Mouse (Mus musculus) regulatory T cell (primary cell): ENCODE results near the gene Cwc25.
"Not testable (repeated sequence)": the region's sequence is repeated elsewhere in the genome, so short reads cannot be mapped to it uniquely, and the experiment has no call there.

Experiments
- in situ Hi-C: fragments of 300-600 bp; cut with MboI, MseI; formaldehyde crosslinking; loops from one replicate; pipeline ENCODE4 v1.15.1; 2025; ENCODE audit warnings: high pct_unique_total_duplicates

Gene Cwc25

GRCm38 (mm10) chr11:97737600-97737999 is 28.8 kb downstream of the Cwc25 start:
- in situ Hi-C loops, result loop anchor here (5.0 kb wide), 1 partner anchor 35 kb away; the partner anchor contains the start of genes Pcgf2 and Psmb3

- in situ Hi-C loops, result loop anchor here (5.0 kb wide), 1 partner anchor 34 kb away; the partner anchor contains the start of genes Pcgf2 and Psmb3
Measured at GRCm38 (mm10) chr11:97736645-97737044, 29.7 kb downstream of the Cwc25 start.

DNA sequence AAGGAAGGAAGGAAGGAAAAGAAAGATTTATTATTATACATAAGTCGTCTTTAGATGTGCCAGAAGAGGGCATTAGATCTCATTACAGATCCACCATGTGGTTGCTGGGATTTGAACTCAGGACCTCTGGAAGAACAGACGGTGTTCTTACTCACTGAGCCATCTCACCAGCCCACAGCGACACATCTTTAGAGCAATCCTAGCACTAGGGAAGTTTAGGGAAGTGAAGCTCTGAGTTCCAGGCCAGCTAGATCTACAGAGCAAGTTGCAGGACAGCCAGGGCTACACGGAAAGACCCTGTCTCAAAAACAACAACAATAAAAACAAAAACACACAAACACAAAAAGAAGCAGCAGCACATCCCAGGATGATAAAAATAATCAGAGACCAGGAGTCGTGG is 31.5 kb downstream of the Cwc25 start:
- in situ Hi-C loops, result loop anchor here (5.0 kb wide), 1 partner anchor 33 kb away; the partner anchor contains the start of genes Pcgf2 and Psmb3

DNA sequence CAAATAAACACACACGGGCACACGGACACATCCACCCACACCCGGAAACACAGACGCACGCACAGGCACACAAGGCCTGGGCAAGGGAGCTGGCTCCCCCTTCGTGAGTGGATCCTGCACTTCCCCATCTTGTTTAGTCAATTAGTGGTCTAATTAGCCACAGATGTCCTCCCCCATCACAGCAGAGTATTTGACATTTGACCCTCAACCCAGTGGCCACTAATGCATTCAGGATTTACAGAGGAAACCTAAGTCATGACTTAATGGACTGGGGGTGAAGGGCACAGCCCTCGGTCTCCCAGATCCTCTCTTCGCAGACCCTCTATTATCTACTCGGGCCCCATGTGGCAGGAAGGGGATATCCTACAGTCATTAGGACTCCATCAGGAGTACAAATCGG is 32.7 kb downstream of the Cwc25 start:
- in situ Hi-C loops, result no loop called here

DNA sequence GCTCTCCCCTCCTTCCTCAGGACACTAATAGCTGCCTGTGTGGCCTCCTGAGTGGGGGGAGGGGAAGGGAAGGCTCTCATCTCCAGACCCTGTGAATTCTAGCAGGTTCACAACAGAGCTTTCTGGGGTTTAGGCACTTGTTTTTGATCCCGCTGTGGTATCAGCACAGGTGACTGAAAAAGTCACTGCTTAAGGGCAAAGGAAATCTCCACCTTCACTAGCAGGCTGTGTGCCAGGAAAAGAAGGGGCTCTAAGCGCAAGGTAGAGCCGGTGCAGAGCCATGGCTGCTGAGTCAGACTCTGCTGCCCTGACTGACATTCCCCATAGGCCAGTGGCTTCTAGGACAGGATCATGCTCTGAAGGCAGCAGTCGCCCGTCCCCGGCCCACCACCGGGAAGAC is 37.6 kb downstream of the Cwc25 start:
- in situ Hi-C loops, result no loop called here

- in situ Hi-C loops, result no loop called here
Measured at GRCm38 (mm10) chr11:97728311-97728710, 38.0 kb downstream of the Cwc25 start.

- in situ Hi-C loops, result no loop called here
Measured at GRCm38 (mm10) chr11:97723709-97724108, 42.6 kb downstream of the Cwc25 start.

GRCm38 (mm10) chr11:97721338-97721737 is 45.0 kb downstream of the Cwc25 start:
- in situ Hi-C loops, result no loop called here

DNA sequence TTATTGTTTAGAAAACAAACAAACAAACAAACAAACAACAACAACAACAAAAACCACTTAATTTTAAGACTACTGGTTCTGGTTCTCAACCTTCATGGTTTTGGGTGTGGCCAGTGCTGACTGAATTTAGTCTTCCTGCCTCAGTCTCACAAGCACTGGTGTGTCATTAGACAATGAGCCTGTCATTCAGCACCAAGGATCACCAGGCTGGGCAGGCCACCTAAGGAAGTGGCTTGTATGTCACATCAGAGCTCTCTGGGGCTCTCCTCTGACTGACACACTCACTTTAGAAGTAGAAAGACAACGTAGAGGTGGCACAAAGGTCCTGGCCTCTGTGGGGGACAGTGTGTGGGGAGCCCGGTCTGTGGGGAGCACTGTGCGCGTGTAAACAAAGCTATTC is 47.3 kb downstream of the Cwc25 start:
- in situ Hi-C loops, result no loop called here

- in situ Hi-C loops, result no loop called here
Measured at GRCm38 (mm10) chr11:97718281-97718860, 48.0 kb downstream of the Cwc25 start.

DNA sequence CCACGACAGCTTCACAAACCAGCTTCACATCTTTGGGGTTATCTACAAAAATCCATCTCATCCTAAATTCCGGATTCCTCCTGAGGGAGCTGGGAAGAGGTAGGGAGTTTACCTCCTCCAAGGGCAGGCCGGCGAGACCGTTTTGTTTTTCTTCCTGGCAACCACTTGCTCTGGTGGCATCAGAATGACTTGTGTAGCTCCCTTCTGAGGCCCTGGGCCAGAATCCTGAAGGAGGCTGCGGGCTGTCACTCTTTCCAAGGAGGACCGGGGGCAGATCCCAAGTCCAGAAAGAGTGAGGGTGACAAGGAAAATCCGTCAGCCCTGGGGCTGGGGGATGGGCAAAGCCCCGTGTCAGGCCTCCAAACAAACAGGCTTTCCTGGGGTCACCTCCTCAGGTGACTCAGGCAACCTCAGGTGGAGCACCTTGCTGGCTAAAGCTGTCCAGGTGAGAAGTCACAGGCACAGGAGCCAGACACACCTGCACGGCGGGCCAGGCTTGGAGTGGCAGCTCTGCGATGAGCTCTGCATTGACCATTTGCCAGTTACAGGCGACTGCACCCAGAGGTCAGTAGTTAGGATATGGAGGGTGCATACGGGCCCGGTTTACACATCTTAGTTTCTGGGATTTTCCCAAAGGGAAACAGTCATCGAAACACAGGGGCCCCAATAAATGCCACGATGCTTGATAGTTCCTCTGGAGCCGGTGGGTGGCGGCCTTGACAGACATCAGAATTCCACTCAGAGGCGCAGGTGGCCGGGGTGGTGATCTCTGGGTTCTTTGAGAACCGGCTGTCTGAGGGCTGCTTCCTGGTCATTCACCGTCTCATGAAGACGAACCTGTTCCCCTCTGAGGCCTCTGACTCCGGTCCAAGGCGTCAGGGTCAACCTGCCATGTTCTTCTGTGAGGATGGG is 48.7 kb downstream of the Cwc25 start:
- in situ Hi-C loops, result no loop called here

GRCm38 (mm10) chr11:97716021-97716420 is 50.3 kb downstream of the Cwc25 start:
- in situ Hi-C loops, result no loop called here

DNA sequence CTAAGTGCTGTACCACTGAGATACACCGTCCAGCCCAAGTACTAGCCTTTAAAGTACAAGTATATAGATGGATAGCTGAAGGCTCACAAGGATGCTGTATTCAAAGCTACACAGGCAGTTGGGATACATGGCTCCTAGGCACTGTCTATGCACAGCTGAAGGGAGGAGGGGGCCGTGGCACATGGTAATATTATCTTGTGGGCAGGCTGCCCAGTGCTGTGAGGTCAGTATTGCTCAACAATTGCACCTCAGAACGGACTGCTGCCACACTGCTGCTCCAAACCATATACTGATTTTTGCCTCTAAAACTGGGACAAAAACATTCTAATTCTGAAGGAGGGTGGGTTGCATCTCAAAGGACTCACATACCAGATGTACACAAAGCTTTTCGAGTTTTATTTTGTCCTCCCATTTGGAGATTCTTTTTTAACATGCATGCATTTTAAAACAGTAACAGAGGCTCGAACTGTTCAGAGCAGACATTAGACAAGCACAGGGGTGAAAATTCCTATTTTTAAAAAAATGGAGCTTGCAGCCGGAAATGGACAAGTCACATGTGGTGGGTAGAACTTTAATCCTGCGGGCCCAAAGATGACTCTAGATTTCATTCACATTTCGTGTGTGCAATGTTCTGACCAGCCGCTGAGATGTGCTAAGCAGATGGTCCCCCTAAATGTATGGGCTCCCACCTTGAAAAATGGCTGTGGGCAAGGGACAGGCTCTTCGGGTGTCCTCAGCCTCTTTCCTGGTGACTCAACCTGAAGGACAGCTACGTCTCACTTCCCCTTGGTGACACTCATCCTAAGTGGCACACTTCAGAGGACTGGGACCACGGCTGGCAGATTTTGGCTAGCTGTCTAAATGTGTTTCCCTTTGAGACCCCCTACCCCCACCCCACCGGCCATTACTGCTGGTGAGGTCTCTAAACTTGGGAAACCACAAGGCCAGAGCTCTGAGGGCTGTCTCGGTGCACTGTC is 51.3 kb downstream of the Cwc25 start:
- in situ Hi-C loops, result no loop called here

- in situ Hi-C loops, result no loop called here
Measured at GRCm38 (mm10) chr11:97714356-97714755, 52.0 kb downstream of the Cwc25 start.

DNA sequence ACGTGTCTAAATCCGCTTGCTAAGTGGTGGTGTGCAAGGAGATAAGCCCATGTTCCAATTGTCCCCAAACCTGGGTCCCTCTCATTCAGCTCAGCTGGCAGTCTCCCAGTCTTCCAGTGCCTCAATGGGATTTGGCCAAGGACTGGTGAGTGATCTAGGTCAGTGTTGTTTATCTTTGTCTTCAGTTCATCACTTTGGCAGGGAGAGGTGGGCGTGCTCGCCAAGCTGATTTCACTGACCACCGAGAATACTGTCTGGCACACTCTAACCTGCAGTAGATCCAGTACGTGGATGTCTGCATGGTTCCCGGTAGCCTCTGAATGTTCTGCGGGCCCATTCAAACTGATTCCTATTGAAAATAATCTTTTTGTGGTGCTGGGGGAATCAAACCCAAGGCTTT is 52.5 kb downstream of the Cwc25 start:
- in situ Hi-C loops, result no loop called here

GRCm38 (mm10) chr11:97712286-97712685 is 54.1 kb downstream of the Cwc25 start:
- in situ Hi-C loops, result no loop called here

DNA sequence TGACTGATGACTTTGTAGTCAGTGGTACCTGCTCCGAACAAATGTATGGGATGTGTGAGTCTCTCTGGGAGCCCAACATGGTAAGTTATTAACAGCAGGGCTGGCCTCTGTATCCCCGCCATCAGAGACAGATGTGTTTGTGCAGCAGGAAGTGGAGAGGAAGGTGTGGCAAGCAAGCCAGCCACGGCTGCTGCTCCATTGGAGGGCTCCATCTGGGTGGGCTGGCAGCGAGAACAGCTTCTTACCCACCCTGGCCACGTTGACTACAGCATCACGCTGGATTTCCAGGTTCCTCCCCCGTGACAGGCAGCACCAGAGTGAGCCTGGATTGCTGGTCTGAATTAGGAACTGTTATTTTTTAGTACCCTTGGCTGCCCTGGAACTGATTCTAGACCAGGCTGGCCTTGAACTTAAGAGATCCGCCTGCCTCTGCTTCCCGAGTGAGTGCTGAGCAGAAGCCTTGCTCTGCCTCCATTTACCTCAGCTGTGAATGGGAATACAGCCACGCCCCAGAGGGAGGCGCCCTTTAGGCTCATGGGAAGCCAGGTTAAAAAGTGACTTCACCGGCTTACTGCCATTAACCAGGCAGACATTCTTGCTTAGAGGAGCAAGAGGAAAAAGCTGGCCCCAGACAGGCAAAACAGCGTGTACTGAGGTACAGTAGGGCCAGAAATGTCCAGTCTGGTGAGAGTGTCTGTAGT is 55.0 kb downstream of the Cwc25 start:
- in situ Hi-C loops, result no loop called here

GRCm38 (mm10) chr11:97710067-97710466 is 56.3 kb downstream of the Cwc25 start:
- in situ Hi-C loops, result not testable (repeated sequence)

DNA sequence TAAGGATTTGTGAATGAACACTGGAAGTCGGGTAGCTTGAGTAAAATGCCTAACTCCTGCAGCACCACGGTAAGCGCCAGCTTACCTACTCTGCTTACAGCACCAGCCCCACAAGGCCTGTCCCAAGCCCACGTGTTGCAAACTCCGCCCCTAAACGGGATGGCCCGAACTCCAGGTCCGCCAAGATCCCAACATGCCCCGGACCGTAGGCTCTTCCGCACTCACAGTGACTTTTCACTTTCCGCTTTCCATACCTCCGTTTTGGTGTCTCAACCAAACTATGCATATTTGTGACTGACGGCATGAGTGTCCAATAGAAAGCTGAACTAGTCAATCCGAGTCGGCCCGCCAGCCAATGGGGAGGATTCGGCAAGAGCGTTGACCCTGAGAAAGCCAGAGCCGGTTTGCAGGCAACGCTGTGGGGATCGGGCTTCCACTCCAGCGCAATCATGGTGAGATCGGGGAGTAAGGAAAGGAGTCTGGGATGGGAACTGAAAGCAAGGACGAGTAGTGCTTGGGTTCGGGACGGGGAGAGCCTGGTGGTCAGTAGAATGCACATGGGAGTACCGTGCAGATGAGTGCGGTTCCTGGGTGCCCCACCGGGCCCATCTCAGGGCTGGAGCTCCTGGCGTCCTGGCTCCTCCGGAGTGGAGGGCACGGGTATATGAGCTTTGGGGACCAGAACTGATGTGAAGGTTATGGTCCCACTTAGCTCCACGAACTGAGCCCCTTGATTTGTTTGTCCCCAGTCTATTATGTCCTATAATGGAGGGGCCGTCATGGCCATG is 63.1 kb downstream of the Cwc25 start, which contains the start of gene Psmb3:
Psmb3 (plus strand) TSS at position 361 of the 788 bp plus-strand sequence.
- in situ Hi-C loops, result loop anchor here (5.0 kb wide), 2 partner anchors 34 to 289 kb away; no protein-coding TSS in a partner anchor

- in situ Hi-C loops, result loop anchor here (5.0 kb wide), 2 partner anchors 35 to 290 kb away; no protein-coding TSS in a partner anchor
Measured at GRCm38 (mm10) chr11:97702393-97702745, 64.0 kb downstream of the Cwc25 start.
